Mouse (Mus musculus) layer of hippocampus, postnatal 10 days (tissue): ENCODE results near the gene Arhgap6. TPM values are rescaled to one million over a fixed set of nuclear protein-coding genes. Genes with fewer than 3 reads are reported as not detected.
"Not testable (repeated sequence)": the region's sequence is repeated elsewhere in the genome, so short reads cannot be mapped to it uniquely, and the experiment has no call there.

Source experiments
- DNase-seq, 2 experiments: peaks; one replicate each; pipeline ENCODE4 v3.0.0; 2021; ENCODE audit warnings: low spot score in 2 of 2
- total RNA-seq, 2 experiments: library from RNA; stranded (reverse); gene quantifications; 2 replicates each; pipeline ENCODE4 v1.2.3; 2021

Gene Arhgap6
- total RNA-seq, 2 experiments from 2014 or later: 1.8 to 2.6 TPM

- DNase-seq: no peak
Measured at GRCm38 (mm10) chrX:169302271-169303045, 507.6 kb downstream of the Arhgap6 start.

- peak; percentile 30 to 42 for DNase-seq
Measured at GRCm38 (mm10) chrX:169303945-169304344, 509.0 kb downstream of the Arhgap6 start.

- no peak for DNase-seq
Measured at GRCm38 (mm10) chrX:169308559-169308958, 513.7 kb downstream of the Arhgap6 start.

GRCm38 (mm10) chrX:169319066-169319760 lies 524.3 kb downstream of the Arhgap6 start:
- no peak for DNase-seq

- DNase-seq: peak; percentile 80 to 83
Measured at GRCm38 (mm10) chrX:169319945-169320667, 525.2 kb downstream of the Arhgap6 start, which contains the start of gene Hccs. Hccs (minus strand) TSS chrX:169320372.

- DNase-seq: not testable (repeated sequence)
Measured at GRCm38 (mm10) chrX:169320668-169321005, 525.7 kb downstream of the Arhgap6 start.

GRCm38 (mm10) chrX:169325929-169326595 lies 531.2 kb downstream of the Arhgap6 start:
- no peak for DNase-seq

- DNase-seq: peak; percentile 50 to 55
Measured at GRCm38 (mm10) chrX:169332264-169332663, 537.4 kb downstream of the Arhgap6 start.

GRCm38 (mm10) chrX:169337559-169337958 lies 542.7 kb downstream of the Arhgap6 start:
- DNase-seq: no peak

- DNase-seq: no peak
Measured at GRCm38 (mm10) chrX:169338213-169338612, 543.3 kb downstream of the Arhgap6 start.

Other genes starting within 250 kb of the Arhgap6 start
- gene Frmpd4, start 217.9 kb upstream of the Arhgap6 start, total RNA-seq: 10 to 100 TPM; 28.3 to 29.7 TPM
- 10 to 100 TPM; 22.5 to 22.9 TPM for gene Msl3, start 121.2 kb upstream of the Arhgap6 start, total RNA-seq